Mouse (Mus musculus) liver, embryonic 11.5 days (tissue): ENCODE results near the gene Gm20498. TPM values are rescaled to one million over a fixed set of nuclear protein-coding genes. Genes with fewer than 3 reads are reported as not detected.

ENCODE experiments used
- ATAC-seq: fragments of 200-750 bp; cut with Nextera tagmentation; replicated peaks from 2 replicates; pipeline ENCODE4 v1.8.0; 2017; ENCODE audit warnings: moderate number of reproducible peaks, mild to moderate bottlenecking, moderate TSS enrichment, moderate library complexity; ENCODE audit not compliant: low FRiP score
- DNase-seq: peaks from one replicate; pipeline ENCODE4 v3.0.0-alpha.2; 2017; ENCODE audit warnings: low spot score
- H3K27ac ChIP-seq: fragments of 300-500 bp; sonication (generic); 2 replicates; pipeline ENCODE4 v1.5.1; 2014; ENCODE audit warnings: mild to moderate bottlenecking, low read depth, low read length, control low read depth
- H3K27me3 ChIP-seq: fragments of 300-500 bp; sonication (generic); replicated peaks from 2 replicates; pipeline ENCODE4 v1.6.1; 2014; ENCODE audit warnings: low read length, mixed read lengths; ENCODE audit not compliant: control insufficient read depth, insufficient read depth
- H3K36me3 ChIP-seq: fragments of 300-500 bp; sonication (generic); 2 replicates; pipeline ENCODE4 v1.6.1; 2014; ENCODE audit warnings: mild to moderate bottlenecking, low read length, moderate library complexity, mixed read lengths; ENCODE audit not compliant: control insufficient read depth, insufficient read depth
- H3K4me1 ChIP-seq: fragments of 300-500 bp; sonication (generic); replicated peaks from 2 replicates; pipeline ENCODE4 v1.6.1; 2014; ENCODE audit warnings: low read length, mixed read lengths; ENCODE audit not compliant: control insufficient read depth, insufficient read depth
- H3K4me2 ChIP-seq: fragments of 300-500 bp; sonication (generic); 2 replicates; pipeline ENCODE4 v1.6.1; 2014; ENCODE audit warnings: mild to moderate bottlenecking, control low read depth, moderate library complexity
- H3K4me3 ChIP-seq: fragments of 300-500 bp; sonication (generic); 2 replicates; pipeline ENCODE4 v1.5.1; 2014; ENCODE audit warnings: low read depth, low read length, control low read depth
- H3K9ac ChIP-seq: fragments of 300-500 bp; sonication (generic); 2 replicates; pipeline ENCODE4 v1.6.1; 2014; ENCODE audit warnings: low read depth, low read length, control low read depth
- H3K9me3 ChIP-seq: fragments of 300-500 bp; sonication (generic); 2 replicates; pipeline ENCODE4 v1.6.1; 2016; ENCODE audit warnings: low read length, inconsistent platforms, mixed read lengths; ENCODE audit not compliant: control insufficient read depth
- WGBS: fragments of 180-500 bp; shearing (Covaris S2); extraction: QIAGEN DNeasy Blood & Tissue Kit; methylation state at CpG from one replicate; pipeline ENCODE4 v1.1.7; 2014; 5-methylcytosine and 5-hydroxymethylcytosine counted together
- polyA plus RNA-seq: library from polyadenylated mRNA; unstranded; fragments of >200 nt; fragmentation: Nextera tagmentation; extraction: Ambion mirVana; gene quantifications from 2 replicates; pipeline ENCODE4 v1.2.1, GENCODE M21; 2014

Gm20498 gene
- polyA plus RNA-seq, 1 experiment from 2014 or later = 31.6 TPM

DNA sequence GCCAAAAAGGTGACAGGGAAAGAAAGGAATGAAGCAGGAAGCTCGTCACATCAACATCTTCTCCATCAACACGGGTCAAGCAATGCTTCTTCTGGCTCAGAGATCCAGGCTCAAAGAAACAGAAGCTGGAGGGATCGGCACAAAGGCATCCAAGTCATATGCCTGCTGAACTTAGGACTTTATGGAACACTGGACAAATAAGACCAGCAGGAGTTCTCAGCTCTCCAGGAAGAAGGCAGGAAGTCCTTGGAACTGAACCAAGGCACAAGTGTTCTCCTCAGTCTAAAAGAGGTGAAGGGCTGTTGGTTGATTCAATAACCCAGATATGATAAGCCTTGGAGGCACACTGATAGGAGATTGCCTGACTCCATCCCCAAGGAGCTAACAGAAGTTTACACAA lies 207.7 kb downstream of the Gm20498 start:
- WGBS = 70% methylated on average over 3 of the region's 3 CpGs
- no peaks in the 10 kb centered on the region for H3K4me1 ChIP-seq
- no peak for ATAC-seq
- no peak overlapping the region for H3K27ac ChIP-seq
- H3K36me3 ChIP-seq = no peaks in the 10 kb centered on the region
- no peaks in the 10 kb centered on the region for H3K9me3 ChIP-seq
- H3K4me3 ChIP-seq = no peak overlapping the region
- H3K27me3 ChIP-seq = peaks cover 2% of the 10 kb centered on the region; the same call in 1 of the 2 replicates
- DNase-seq = no peak
- no peak overlapping the region for H3K9ac ChIP-seq
- no peak overlapping the region for H3K4me2 ChIP-seq

DNA sequence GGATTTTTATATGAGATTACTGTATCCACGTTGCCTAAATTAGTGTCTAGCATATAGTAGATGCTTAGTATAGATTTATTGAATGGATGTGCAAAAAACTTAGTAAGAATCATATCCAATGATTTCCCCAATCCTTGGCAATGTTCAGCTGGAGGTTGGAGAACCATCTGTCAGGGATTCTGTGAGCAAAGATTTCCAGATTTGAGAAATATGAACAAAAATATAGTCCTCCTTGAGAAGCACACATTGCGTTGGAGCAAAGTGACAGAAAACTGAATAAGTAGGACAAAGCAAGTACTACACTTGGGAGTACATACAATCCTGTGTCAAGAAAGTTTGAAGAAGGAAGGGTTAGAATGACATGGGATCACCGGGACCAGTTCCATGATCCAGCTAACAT lies 208.6 kb downstream of the Gm20498 start:
- DNase-seq (no peak), ATAC-seq (no peak)
- Histone ChIP-seq H3K4me2 (no peak overlapping the region), H3K27me3 (peaks cover 2% of the 10 kb centered on the region; the same call in 1 of the 2 replicates), H3K4me1 (no peaks in the 10 kb centered on the region), H3K4me3 (no peak overlapping the region), H3K9me3 (no peaks in the 10 kb centered on the region), H3K36me3 (no peaks in the 10 kb centered on the region), H3K9ac (no peak overlapping the region), H3K27ac (no peak overlapping the region)
- 88% methylated on average over 3 of the region's 3 CpGs for WGBS

DNA sequence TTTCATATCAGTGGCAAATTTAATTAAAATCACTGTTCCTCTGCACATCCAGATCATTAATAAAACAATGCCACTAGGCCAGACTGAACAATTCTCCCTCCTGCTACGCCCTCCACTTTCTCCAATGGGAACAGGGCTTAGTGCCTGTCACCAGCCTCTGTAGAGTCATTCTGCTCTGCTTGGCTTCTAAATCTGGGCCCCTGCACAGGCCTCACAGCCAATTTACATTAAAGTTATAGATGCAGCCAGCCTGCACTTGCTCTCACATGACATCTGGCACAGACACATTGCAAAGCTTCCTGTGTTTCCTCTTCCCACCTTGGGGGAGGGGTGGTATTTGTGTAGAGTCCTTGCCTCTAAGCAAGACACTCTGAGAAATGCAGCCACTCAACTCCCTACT lies 211.7 kb downstream of the Gm20498 start:
- Histone ChIP-seq H3K4me3 (no peak overlapping the region), H3K4me2 (no peak overlapping the region), H3K36me3 (no peaks in the 10 kb centered on the region), H3K27ac (no peak overlapping the region), H3K9ac (no peak overlapping the region), H3K27me3 (no peaks in the 10 kb centered on the region), H3K4me1 (no peaks in the 10 kb centered on the region), H3K9me3 (no peaks in the 10 kb centered on the region)
- 72% methylated on average over 1 of the region's 1 CpGs for WGBS
- DNase-seq = no peak
- ATAC-seq = no peak

DNA sequence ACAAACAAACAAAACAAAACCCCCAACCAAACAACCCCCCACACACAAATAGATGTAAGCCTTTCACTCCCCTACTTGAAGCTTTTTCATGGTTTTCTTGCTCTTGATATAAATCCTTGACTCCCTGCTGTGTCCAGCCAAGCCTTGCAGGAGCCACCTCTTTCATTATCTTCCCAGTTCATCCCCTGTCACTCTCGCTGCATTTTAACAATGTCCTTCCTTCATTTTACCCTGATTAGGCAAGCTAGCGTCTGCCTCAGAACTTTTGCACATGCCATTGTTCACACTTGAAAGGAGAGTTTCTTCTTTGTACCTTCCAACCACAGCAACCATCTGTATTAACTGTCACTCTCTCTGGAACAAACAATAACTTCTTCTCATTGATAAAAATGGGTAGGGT lies 214.9 kb downstream of the Gm20498 start:
- no peaks in the 10 kb centered on the region for H3K9me3 ChIP-seq
- no peak overlapping the region for H3K4me3 ChIP-seq
- H3K9ac ChIP-seq = no peak overlapping the region
- no peak overlapping the region for H3K27ac ChIP-seq
- H3K4me2 ChIP-seq = no peak overlapping the region
- WGBS = 31% methylated on average over 2 of the region's 2 CpGs
- H3K27me3 ChIP-seq = no peaks in the 10 kb centered on the region
- DNase-seq = no peak
- no peak for ATAC-seq
- no peaks in the 10 kb centered on the region for H3K4me1 ChIP-seq
- no peaks in the 10 kb centered on the region for H3K36me3 ChIP-seq

DNA sequence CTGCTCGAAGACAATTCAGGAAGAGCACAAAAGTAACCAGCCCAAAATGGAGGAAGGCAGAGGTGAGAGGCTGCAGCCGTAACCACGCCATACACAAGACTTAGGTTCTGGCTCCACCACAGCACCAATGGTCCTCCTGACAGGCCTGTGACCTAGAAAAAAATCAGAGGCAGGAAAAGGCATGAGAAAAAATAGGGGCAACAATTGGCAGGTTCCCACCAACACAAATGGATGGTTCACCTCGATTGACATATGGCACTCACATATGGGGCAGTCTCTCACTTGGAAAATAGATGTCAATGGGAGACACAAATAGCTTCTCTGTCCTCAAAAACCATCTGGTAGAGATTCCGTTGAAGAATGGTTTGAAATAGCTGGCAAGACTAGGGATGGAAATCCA lies 216.8 kb downstream of the Gm20498 start:
- Histone ChIP-seq H3K27me3 (no peaks in the 10 kb centered on the region), H3K4me1 (no peaks in the 10 kb centered on the region), H3K9ac (no peak overlapping the region), H3K4me3 (no peak overlapping the region), H3K9me3 (no peaks in the 10 kb centered on the region), H3K36me3 (no peaks in the 10 kb centered on the region), H3K4me2 (no peak overlapping the region), H3K27ac (no peak overlapping the region)
- DNase-seq (no peak), ATAC-seq (no peak)
- 84% methylated on average over 5 of the region's 5 CpGs for WGBS

Other genes with a start within 250 kb of the Gm20498 start
- 0.13 and 0.30 TPM in 2 replicates for gene Slc8a3, start 199.7 kb downstream of the Gm20498 start, polyA plus RNA-seq
- 0.34 and 0.42 TPM in 2 replicates for gene Gm4787, start 153.4 kb downstream of the Gm20498 start, polyA plus RNA-seq
- gene Adam4, start 111.0 kb downstream of the Gm20498 start, polyA plus RNA-seq = 0.42 and 0.82 TPM in 2 replicates
- 127 and 135 TPM in 2 replicates for gene Cox16, start 47.8 kb downstream of the Gm20498 start, polyA plus RNA-seq
- 33.8 and 33.9 TPM in 2 replicates for gene Synj2bp, start within 50 bp of the Gm20498 start, polyA plus RNA-seq
- 0.10 and 0.12 TPM in 2 replicates for gene Adam21, start 35.6 kb upstream of the Gm20498 start, polyA plus RNA-seq
- 71.6 and 73.8 TPM in 2 replicates for gene Med6, start 62.1 kb upstream of the Gm20498 start, polyA plus RNA-seq
- gene Ttc9, start 98.3 kb upstream of the Gm20498 start, polyA plus RNA-seq = 0.56 and 0.58 TPM in 2 replicates
- 0.13 and 0.32 TPM in 2 replicates for gene Map3k9, start 248.3 kb upstream of the Gm20498 start, polyA plus RNA-seq